Mouse (Mus musculus): ENCODE measurements at regions not wholly inside any gene's neighbourhood (a gene's known extent, or its start where the extent isn't known, plus 50 kb on each side); places are given as distances from the start of the nearest gene placed in this dataset.

DNA sequence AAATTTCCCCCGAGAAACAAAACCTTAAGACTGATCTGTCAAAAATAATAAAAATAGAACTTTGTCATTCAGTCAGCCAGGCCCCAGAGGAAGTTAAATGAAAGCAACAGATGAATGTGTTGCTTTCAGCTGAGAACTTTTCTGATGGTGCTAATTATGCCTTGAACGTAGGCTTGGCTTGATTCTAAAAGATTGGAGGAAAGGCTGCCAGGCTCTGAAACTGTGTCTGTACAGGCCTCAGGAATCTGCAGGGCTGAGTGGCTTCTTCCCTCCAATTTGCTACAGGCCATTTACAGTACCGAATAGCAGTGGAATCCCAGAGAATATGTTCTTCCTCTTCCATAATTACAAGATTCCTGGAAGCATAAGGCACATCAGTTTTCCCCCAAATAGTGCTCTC is 1103.2 kb upstream of the Crim1 start:
- peak; percentile 26 to 51 for DNase-seq (ENCODE audit: low spot score in 2 of 2)

DNA sequence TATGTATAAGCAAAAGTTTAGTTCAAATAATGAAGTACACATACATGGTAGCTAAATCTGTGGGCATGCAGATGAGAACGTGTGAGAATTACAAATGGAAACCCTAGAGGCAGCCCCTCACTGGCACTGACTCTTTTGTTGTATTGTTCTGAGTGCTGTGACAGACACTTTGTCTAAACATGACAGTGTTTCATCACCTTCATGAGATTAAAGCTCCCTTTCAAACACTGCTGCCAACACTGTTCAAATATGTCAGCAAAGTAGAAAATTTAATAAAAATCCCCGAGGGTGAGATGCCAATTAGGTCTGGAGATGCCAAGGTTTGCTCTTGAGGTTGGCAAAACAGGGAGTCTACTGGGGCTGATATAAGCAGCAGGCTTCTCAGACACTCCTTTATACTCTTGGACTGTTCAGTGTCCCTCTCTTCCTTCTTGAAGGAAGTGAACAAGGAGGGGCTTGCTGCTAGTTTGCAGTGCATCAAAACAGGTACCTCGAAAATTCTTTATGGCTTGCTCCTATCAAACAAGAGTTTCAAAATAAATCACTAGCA is 1100.9 kb upstream of the Crim1 start:
- no peak for DNase-seq (ENCODE audit: low spot score in 2 of 2)

DNA sequence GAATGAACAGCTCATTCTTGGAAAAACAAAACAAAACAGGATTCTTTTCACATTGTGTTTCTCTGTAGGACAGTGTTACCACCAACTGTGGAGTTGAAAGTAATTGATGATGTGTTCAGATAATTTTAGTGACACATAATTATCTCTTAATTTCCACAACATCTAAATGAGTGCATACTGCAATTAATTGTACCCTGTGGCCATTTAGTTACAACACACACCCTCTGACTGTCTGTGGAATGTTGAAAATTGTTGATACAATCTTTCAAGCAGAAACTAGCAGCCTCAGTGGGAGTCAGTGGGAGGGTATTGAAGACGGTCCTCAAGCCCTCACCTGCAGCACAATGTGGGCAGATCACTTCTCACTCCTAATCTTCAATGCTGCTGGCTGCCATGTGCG is 1084.1 kb upstream of the Crim1 start:
- DNase-seq (ENCODE audit: low spot score in 2 of 2), result no peak

DNA sequence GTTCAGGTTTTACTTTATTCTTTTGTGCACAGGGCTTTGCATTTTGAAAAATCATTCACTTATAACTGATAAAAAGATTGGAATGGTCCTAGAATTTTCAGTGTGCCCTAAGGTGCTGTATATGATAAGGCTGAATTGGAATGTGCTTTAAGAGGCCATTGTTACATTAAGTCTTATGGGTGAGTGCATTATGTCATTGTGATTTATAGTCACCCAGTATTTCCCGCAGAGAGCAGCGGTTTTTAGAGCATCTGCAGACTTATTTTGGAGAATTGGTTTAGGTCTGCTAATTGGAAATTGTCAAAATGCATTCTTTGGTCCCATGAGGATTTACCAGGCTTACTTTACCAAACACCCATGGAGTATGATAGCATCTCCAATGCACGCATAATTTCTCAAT is 1083.1 kb upstream of the Crim1 start:
- DNase-seq (ENCODE audit: low spot score in 2 of 2), result no peak

DNA sequence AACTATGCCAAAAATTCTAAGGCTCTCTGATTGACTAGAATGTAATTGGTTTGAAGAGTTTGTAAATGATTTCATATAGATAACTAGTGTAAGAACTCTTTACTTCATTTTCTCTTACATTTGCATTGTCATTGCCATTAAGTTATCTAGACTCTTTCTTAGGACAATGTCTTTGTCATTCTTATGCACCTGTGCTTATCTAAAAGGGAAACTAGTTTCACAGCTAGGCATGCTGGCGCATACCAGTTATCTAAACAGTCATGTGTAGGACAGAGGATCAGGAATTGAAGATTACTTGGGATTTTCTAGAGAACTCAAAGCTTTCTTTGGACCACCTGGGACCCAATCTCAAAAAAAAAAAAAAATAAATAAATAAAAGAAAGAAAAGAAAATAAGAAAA is 1081.6 kb upstream of the Crim1 start:
- DNase-seq (ENCODE audit: low spot score in 2 of 2), result no peak

DNA sequence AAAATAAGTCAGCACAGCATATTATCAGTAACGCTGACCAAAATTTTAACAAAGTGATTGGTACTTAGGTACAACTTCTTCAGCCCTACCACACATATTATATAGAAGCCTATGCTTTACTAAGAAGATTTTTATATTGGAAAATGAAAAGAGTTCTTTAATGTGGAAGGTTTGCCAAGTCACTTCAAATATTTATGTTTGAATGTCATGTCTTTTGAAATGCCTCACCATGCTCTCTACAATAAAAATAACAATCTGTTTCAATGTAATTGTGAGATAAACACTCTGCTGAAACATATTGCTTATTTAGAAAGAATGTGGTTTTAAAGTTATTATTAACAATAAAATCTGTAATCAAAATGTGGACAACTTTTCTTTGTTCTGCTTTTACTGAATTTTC is 1073.0 kb upstream of the Crim1 start:
- DNase-seq (ENCODE audit: low spot score in 2 of 2), result no peak

Data from right cerebral cortex, postnatal 10 days (tissue).